Mouse (Mus musculus): ENCODE measurements around the gene Srxn1.

- TF ChIP-seq CTCF (IDR thresholded peaks at IDR 0.05; ENCODE audit: borderline replicate concordance, insufficient read depth, low read length), result no peak
- TF ChIP-seq POLR2A (IDR thresholded peaks at IDR 0.05; ENCODE audit: low read depth, low read length), result peak; percentile 75
Observed at GRCm38 (mm10) chr2:152105318-152106224, at the start of gene Srxn1.

Data from embryonic fibroblast, embryonic 13.5 days (primary cell).